Mouse (Mus musculus) stomach, postnatal 0 days (tissue): ENCODE data around the gene Olfr1348.

Experiments used
- CTCF ChIP-seq: IDR thresholded peaks from 2 replicates; pipeline ENCODE4 v1.5.1; 2016; ENCODE audit warnings: antibody characterized with exemption, low read depth, mild to moderate bottlenecking, moderate library complexity
- EP300 ChIP-seq: optimal IDR thresholded peaks from 2 replicates; pipeline ENCODE3; 2016; ENCODE audit warnings: antibody characterized with exemption

- TF ChIP-seq CTCF (no peak), EP300 (no peak)
Measured at GRCm38 (mm10) chr7:6521666-6522065, 13.1 kb upstream of the Olfr1348 start.
